Mouse (Mus musculus): ENCODE results near the gene Rhog.

The Rhog gene

DNA sequence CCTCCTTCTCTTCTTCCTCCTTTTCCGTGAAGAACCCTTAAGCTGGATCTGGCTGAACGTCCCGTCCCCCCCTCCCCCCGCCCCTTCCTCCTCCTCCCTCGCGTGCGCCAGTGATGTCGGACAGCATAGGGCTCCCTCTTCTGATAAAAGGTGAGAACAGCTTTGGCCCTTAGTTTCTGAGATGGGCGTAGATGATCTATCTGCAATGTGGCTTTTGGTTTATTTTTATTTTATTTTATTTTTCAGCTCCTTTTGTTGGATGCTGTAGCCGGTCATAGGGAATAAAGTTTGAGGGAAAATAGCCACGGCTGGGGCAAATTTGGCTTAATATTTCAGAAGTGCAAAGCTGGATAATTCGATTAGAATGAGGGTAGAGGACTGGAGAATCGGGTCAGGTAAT lies 33.5 kb downstream of the Rhog start:
- no peak for DNase-seq (ENCODE audit: low spot score)

DNA sequence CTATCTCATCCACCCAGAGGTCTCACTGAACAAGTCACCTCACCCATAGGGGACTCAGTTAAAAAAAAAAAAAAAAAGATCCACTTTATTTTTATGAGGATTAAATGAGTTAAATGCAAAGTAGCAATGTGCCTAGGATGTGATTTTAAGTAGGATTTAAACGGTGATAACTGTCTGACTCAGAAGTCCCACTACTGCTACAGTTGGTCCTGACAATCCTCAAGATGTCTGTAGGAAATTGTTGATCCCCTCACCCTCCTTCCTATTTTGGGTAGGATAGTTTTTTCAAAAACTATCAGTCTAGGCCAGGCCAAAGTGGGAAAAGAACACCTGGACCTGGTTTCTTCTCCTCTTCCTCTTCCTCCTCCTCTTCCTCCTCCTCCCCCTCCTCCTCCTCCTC lies 34.0 kb downstream of the Rhog start:
- no peak for DNase-seq (ENCODE audit: low spot score)

DNA sequence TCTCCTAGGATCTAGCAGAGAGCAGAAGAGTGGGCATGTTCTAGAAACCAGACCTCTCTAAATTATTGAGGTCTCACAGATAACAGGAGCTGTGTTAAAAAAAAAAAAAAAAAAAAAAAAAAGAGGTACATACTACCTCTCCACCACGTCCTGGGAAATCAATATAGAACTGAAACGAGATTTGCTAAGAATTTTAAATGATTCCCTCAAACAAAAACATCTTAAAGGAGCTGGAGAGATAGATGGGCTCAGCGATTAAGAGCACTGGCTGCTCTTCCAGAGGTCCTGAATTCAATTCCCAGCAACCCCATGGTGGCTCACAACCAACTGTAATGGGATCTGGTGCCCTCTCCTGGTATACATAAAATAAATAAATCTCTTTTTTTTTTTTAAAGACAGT lies 44.8 kb downstream of the Rhog start:
- DNase-seq (ENCODE audit: low spot score), result no peak

DNA sequence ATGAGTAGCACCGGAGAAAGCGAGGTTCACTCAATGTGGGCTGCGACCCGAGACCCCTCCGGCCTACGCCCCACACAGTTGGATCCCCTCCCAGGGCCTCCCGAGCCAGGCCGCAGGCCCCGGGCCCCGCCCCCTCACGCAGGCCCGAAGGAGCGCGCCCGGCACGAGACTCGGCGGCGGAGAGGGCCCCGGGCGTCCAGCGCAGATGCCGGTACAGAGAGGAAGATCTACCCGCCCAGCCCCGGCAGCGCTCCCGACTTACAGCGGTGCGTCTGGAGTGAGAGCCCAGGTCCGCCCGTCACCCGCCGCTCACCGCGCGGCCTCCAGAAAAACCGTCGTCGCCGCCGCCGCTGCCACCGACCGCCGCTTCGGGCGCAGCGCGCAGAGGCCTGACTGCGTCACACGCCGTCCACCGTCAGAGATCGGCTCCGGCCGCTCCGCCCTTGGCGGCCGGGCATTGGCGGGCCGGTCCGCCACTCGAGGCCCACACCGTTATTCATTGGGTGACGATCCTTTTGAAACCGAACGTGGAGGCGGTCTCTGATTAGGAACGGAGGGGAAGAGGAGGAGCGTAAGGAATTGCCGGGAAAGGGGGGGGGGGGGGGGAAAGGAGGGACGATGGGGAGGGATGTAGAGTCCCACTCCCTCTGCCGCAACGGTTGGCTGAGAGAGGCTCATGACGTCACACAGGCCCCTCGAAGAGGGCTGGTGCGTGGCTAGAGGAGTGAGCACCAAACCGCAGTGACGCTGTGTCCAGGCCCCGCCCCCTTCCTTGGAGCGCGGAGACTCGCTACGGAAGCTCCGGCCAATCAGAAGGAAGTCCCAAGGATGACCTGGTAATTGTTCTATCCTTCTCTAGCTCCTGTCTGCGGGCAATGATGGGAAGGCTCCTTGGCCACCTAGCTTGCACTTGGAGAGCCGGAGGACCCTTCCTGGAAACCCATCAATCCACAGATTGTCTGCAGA lies 45.8 kb downstream of the Rhog start, which contains the start of the genes Nup98 and Pgap2:
Gene Nup98 (minus strand): TSS at position 421 of the 966 bp plus-strand sequence.
Gene Pgap2 (plus strand): TSS at position 453 of the 966 bp plus-strand sequence.
- DNase-seq (ENCODE audit: low spot score), result peak; percentile 98

DNA sequence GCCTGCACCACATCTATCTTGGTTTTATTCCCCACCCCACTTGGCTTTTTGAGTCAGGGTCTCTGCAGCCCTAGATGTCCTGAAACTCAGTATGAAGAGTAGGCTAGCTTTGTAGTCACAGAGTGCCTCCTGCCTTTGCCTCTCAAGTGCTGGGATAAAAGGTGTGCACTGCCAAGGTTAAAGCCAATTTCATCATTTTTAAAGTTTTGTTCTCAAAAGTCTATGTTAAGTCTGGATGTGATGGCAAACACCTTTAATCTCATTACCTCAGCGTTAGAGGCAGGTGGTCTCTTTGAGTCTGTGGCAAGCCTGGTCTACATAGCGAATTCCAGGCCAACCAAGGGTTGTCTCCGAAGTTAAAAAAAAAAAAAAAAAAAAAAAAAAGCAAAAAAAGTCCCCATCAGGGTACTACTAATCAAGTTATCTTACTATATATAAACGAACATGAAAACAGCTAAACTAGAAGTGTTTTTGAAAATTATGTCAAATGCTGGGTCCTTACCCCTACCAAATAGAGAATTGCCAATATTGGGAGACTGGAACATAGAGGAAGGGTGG lies 47.0 kb downstream of the Rhog start:
- no peak for DNase-seq (ENCODE audit: low spot score)

DNA sequence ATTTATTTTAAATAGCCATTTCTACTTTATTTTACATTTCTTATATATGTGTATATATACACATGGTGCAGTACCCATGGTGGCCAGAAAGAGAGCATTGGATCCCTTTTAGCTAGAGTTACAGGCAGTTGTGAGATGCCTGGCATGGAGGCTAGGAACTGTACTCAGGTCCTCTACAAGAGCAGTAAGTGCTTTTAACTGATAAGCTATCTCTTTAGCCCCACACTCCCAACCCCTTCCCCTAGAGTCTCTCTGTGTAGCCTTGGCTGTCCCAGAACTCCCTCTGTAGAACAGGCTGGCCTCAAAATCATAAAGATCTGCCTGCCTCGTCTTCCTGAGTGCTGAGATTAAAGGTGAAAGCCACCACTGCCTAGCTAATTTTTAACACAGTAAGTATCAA lies 50.2 kb downstream of the Rhog start:
- no peak for DNase-seq (ENCODE audit: low spot score)

DNA sequence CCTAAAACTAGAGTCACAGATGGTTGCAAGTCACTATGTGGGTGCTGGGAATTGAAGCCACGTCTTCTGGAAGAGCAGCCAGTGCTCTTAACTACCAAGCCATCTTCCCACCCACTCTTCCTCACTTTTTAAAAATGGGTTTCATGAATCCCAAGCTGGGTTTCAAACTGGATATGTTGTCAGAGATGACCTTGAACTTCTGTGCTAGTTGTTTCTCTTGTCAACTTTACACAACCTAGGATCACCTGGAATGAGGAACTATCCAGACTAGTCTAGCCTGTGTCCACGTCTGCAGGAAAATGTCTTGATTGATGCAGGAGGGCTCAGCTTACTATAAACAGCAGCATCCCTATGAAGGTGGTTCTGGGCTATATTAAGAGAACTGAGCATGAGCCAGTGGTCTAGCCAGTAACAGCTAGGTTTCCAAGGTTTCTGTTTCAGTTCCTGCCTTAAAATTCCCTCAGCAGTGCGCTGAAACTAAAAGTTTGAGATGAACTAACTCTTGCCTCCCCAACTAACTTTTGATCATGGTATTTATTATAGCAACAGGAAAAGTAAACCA lies 51.5 kb downstream of the Rhog start:
- DNase-seq (ENCODE audit: low spot score), result no peak

DNA sequence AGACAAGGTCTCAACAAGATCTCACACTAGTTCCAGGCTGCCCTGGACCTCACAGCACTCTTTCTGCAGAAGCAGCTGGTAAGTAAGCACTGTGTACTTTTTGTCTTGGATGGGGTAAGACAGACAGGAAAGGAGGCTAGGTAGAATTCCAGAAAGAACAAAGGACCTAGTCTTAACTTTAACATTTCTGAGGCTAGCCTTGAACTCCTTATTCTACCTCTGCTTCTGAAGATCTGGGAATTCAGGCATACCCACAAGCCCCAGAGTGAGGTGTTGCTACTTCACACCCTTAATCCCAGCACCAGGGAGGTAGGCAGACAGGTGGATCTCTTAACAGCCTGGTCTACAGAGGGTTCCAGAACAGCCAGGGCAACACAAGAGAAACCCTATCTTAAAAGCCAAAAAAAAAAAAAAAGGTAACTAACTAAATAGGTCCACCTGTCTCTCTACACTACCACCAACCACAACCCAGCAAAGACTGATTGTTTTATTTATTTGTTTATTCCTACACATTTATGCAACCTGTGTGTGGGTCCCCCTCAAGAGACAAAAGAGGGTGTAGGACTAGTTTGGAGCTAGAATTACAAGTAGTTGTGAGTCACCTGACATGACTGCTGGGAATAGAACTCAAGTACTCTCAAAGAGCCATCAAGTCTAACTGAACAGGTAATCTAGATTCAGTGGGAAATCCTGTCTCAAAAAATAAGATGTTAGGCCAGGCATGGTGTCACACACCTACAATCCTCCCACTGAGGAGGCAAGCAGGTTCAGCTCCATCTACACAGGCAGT lies 54.7 kb downstream of the Rhog start:
- no peak for DNase-seq (ENCODE audit: low spot score)

DNA sequence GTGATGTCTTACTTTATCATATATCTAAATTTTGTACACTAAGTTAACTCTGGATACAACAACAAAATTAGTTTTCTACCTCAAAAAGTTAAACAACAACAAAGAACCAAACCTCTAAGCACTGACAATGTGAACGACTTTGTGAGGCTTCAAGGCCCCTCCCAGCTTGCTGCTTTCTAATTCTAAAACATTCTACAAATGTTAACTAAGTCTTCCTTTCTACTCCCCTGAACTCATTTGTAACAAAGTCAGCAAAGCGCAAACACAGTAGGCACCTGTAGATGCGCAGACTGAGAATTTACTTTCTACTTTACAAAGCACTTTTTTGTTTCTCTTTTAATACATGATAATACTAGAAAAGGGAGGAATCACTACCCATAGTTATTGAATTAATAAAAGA lies 55.3 kb downstream of the Rhog start:
- no peak for DNase-seq (ENCODE audit: low spot score)

DNA sequence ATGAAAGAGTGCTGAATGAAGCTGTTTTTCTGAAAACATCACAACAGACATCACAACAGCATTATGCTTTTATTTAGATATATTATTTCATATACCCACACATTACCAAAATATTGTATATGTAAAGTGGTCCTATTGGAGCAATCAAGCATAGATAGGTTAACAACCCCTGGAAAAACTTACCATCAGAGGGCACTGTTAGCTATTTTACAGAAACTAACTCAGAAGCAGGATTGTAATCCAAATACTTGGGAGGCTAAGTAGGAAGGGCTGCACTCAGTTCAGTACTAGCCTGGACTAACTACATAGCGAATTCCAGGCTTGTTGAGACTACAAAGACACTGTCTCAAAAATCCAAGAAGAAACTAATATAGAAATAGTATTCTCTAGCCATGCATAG lies 63.5 kb downstream of the Rhog start:
- DNase-seq (ENCODE audit: low spot score), result no peak
